Mouse (Mus musculus): ENCODE data around the gene Cracr2a.

The Cracr2a gene

DNA sequence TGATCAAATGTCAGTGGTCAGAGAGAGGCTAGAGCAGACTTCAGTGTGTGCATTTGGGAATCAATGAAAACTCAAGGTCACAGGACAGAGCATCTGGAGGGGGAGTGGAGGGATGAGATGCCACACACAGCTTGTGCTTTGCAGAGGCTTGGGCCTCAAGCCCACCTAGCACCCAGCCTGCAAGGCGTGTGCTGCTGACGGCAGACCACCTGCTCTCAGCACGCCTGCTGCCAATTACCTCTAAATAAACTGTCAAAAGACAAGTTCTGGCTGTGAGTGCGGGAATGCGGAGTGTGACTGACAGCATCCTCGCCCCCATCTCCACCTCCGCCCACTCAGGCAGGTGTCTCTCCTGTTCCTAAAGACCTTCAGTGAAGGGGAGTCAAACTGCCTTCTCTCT lies 131.2 kb downstream of the Cracr2a start:
- DNase-seq (ENCODE audit: low spot score in 2 of 2) = no peak

- DNase-seq (ENCODE audit: low spot score in 2 of 2) = peak in 1 of 2 experiments; percentile 9
These were observed 132.5 kb downstream of the Cracr2a start for GRCm38 (mm10) chr6:127693681-127694080.

DNA sequence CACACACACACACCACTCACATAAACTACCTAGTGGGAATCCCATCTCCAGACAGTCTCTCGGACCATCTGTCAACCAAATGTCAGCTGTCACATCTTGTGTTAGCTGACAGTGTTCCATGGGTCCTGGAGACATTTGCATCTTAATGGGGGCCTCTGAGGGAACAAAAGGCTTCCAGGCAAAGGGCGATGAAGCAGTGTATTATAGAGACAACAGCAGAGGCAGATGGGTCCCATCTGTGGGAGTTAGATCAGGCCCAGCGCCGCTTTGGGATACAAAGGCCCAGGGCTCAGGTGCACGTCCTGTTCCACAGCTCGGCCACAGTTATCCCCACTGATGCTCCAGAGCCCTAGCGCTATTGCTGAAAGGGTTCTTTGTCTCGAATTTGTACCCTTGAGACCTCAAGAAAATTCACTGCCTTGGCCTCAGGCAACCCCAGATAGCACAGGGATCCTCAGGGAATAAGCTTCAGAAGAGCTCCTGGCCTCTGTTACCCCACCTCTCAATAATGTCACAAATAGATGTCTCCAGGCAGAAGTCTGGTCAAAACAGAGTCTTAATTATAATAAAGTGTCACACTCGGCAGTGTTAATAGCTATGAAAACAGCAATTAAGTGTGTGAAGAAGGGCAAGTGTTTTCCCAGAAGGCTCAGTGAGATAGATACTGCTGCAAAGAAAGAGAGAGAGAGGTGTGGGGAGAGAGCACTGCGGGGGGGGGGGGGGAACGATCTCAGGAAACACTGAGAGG lies 140.1 kb downstream of the Cracr2a start:
- no peak for DNase-seq (ENCODE audit: low spot score in 2 of 2)

DNA sequence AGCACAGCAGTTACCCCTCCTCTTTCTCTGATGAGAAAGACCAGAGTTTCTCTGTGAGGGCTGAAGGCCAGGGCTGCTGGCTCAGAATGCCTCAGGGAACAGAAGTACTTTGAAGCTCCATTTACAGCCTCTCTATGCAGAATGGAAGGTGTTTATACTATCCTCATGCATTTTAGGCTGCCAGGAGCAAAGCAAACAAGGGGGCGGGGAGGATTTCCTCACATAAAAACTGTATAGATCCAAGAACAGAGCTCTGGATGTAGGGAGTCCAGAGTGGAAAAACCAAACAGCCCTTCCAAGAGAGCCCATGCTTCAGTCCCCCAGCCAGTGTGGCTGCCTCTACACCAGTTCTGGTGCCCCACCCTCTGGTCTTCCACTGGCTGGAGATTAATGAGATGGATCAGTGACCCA lies 147.1 kb downstream of the Cracr2a start:
- no peak for DNase-seq (ENCODE audit: low spot score in 2 of 2)

DNA sequence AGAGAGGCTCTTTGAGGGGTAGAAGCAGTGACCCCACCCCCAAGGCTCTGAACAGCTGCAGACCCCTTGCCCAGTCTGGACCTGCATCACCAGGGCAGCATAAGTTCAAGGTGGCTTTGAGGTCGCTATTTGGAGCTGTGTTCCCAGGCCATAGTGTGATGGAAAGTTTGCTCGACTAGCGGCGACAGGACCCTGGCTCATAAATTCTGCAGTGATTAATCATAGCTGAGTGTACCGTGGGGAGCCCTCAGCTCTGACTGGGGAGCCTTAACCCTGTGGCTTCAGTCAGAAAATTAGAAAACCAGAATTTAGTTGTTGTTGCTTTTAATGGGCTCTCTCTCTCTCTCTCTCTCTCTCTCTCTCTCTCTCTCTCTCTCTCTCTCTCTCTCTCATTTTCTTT lies 153.8 kb downstream of the Cracr2a start:
- no peak for DNase-seq (ENCODE audit: low spot score in 2 of 2)

DNA sequence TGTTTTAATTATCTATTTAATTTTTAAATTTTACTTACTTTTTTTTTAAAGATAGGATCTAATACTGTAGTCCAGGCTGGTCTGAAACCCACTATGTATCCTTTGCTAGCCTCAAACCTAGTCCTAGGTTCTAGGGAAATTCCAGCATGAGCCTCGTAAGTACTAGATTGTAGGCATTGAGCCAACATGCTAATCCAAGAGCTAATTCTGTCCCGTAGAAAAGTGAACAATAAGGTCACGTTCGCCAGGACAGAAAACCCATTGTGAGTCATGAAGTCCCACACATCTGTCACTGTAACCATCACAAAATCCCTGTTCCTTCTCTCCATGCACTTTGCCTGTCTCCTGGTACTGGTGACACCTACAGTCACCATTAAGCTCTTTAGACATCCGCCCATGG lies 154.3 kb downstream of the Cracr2a start:
- DNase-seq (ENCODE audit: low spot score in 2 of 2) = no peak

DNA sequence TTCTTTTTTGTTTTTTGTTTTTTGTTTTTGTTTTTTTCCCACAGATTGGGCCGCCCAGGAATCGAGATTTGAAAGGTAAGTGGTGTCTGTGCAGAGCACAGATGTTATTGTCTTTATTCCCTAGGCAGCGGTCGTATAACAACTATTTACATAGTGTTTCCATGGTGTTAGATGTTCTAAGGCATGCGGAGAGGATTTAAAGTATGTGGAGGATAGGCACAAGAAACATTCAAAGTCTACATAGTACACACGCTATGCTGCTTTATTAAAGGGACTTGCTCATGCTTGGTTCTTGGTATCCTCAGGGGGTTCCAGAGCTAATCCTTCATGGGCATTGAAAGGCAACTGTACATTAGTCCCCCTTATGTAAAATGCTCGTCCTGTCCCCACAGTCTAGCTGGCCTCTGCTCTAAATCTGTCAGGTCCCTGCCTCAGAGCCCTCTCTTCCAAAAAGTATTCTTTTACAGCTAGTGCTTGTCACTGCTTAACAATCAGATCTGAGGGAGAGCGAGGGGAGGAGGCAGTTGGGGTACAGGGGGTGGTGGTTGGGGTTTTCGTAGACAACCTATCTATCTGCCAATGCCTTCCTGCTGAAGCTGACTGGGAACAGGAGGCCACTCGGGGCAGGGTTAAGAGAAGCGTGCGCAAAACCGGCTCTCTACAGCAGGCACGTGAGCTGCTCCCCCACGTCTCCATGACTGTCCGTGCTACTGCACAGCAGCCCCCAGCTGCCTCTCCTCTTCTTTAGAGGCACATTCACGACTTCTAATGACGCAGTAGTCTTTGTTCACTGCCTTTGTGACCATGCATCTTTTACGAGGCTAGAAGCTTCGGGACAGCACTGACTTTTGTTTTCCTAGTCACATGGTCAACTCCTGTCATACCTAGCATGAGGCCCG lies 156.3 kb downstream of the Cracr2a start:
- DNase-seq (ENCODE audit: low spot score in 2 of 2) = no peak

- DNase-seq (ENCODE audit: low spot score in 2 of 2) = peak in 1 of 2 experiments; percentile 46
These were observed 158.7 kb downstream of the Cracr2a start for GRCm38 (mm10) chr6:127719875-127720274.

- DNase-seq (ENCODE audit: low spot score in 2 of 2) = no peak
These were observed 162.0 kb downstream of the Cracr2a start for GRCm38 (mm10) chr6:127723126-127723525.
